Mouse (Mus musculus) embryonic facial prominence, embryonic 14.5 days (tissue): ENCODE data around the gene Jchain. TPM values are rescaled to one million over a fixed set of nuclear protein-coding genes. Genes with fewer than 3 reads are reported as not detected.
A peak's percentile ranks its signal among the peaks of the same experiment; 100 is the strongest.

Experiments used
- ATAC-seq: fragments of 200-750 bp; cut with Nextera tagmentation; 2 replicates; pipeline ENCODE4 v1.8.0; 2017; ENCODE audit warnings: low read depth, moderate number of reproducible peaks, moderate TSS enrichment
- DNase-seq: peaks from one replicate; pipeline ENCODE4 v3.0.0-alpha.2; 2015; ENCODE audit warnings: low spot score
- H3K27ac ChIP-seq: fragments of 300-500 bp; sonication (generic); replicated peaks from 2 replicates; pipeline ENCODE4 v1.5.1; 2014; ENCODE audit warnings: low read depth, mild to moderate bottlenecking, low read length, moderate library complexity
- H3K27me3 ChIP-seq: fragments of 300-500 bp; sonication (generic); replicated peaks from 2 replicates; pipeline ENCODE4 v1.6.1; 2014; ENCODE audit warnings: low read length; ENCODE audit not compliant: control insufficient read depth, insufficient read depth
- H3K36me3 ChIP-seq: fragments of 300-500 bp; sonication (generic); 2 replicates; pipeline ENCODE4 v1.6.1; 2014; ENCODE audit warnings: low read length, mixed read lengths; ENCODE audit not compliant: control insufficient read depth, insufficient read depth
- H3K4me1 ChIP-seq: fragments of 300-500 bp; sonication (generic); 2 replicates; pipeline ENCODE4 v1.6.1; 2014; ENCODE audit warnings: antibody characterized with exemption, low read length; ENCODE audit not compliant: control insufficient read depth, insufficient read depth
- H3K4me2 ChIP-seq: fragments of 300-500 bp; sonication (generic); 2 replicates; pipeline ENCODE4 v1.6.1; 2014; ENCODE audit warnings: low read depth, mild to moderate bottlenecking, low read length, moderate library complexity, mixed read lengths
- H3K4me3 ChIP-seq: fragments of 300-500 bp; sonication (generic); 2 replicates; pipeline ENCODE4 v1.5.1; 2014; ENCODE audit warnings: low read depth, mild to moderate bottlenecking, low read length
- H3K9ac ChIP-seq: fragments of 300-500 bp; sonication (generic); 2 replicates; pipeline ENCODE4 v1.6.1; 2014; ENCODE audit warnings: low read depth, mild to moderate bottlenecking, low read length, moderate library complexity, mixed read lengths
- H3K9me3 ChIP-seq: fragments of 300-500 bp; sonication (generic); 2 replicates; pipeline ENCODE4 v1.6.1; 2016; ENCODE audit warnings: low read length; ENCODE audit not compliant: control insufficient read depth
- WGBS: fragments of 180-500 bp; shearing (Covaris S2); extraction: QIAGEN DNeasy Blood & Tissue Kit; methylation state at CpG from one replicate; pipeline ENCODE4 v1.1.7; 2014; 5-methylcytosine and 5-hydroxymethylcytosine counted together
- polyA plus RNA-seq: library from polyadenylated mRNA; unstranded; fragments of >200 nt; fragmentation: Nextera tagmentation; extraction: Ambion mirVana; gene quantifications from 2 replicates; pipeline ENCODE4 v1.2.1, GENCODE M21; 2014

Jchain gene
- 0.20 and 0.36 TPM in 2 replicates for polyA plus RNA-seq

GRCm38 (mm10) chr5:88527657-88528056 is at the start of gene Jchain:
TSS of gene Jchain (minus strand) at chr5:88527891.
- ATAC-seq (no peak), DNase-seq (no peak)
- Histone ChIP-seq H3K36me3 (no peaks in the 10 kb centered on the region), H3K4me2 (no peak within 1 kb of the TSS), H3K27me3 (no peaks in the 10 kb centered on the region), H3K9me3 (no peaks in the 10 kb centered on the region), H3K4me1 (no peaks in the 10 kb centered on the region), H3K27ac (no peak within 1 kb of the TSS), H3K9ac (no peak within 1 kb of the TSS), H3K4me3 (no peak within 1 kb of the TSS)
- WGBS = 81% methylated on average over 3 of the region's 3 CpGs

GRCm38 (mm10) chr5:88575506-88576338 is 48.0 kb upstream of the Jchain start:
- DNase-seq (peak; percentile 52), ATAC-seq (peak; percentile 64)
- Histone ChIP-seq H3K9me3 (no peaks in the 10 kb centered on the region), H3K4me3 (no peak overlapping the region), H3K27me3 (no peaks in the 10 kb centered on the region), H3K27ac (peak overlapping the region; percentile 23; the same call in 1 of the 2 replicates), H3K4me2 (no peak overlapping the region), H3K36me3 (no peaks in the 10 kb centered on the region), H3K4me1 (peaks cover 6% of the 10 kb centered on the region; the same call in 1 of the 2 replicates), H3K9ac (no peak overlapping the region)
- WGBS = 48% methylated on average over 3 of the region's 3 CpGs

GRCm38 (mm10) chr5:88574829-88575228 is 47.1 kb upstream of the Jchain start:
- Histone ChIP-seq H3K27me3 (no peaks in the 10 kb centered on the region), H3K27ac (no peak overlapping the region), H3K4me1 (peaks cover 6% of the 10 kb centered on the region; the same call in 1 of the 2 replicates), H3K9ac (no peak overlapping the region), H3K9me3 (no peaks in the 10 kb centered on the region), H3K4me3 (no peak overlapping the region), H3K36me3 (no peaks in the 10 kb centered on the region), H3K4me2 (no peak overlapping the region)
- DNase-seq = no peak
- 84% methylated on average over 3 of the region's 3 CpGs for WGBS
- ATAC-seq = no peak

GRCm38 (mm10) chr5:88569541-88569940 is 41.9 kb upstream of the Jchain start:
- Histone ChIP-seq H3K36me3 (no peaks in the 10 kb centered on the region), H3K4me2 (no peak overlapping the region), H3K27ac (no peak overlapping the region), H3K9ac (no peak overlapping the region), H3K9me3 (no peaks in the 10 kb centered on the region; the same call in 1 of the 2 replicates), H3K4me3 (no peak overlapping the region), H3K4me1 (peaks cover 8% of the 10 kb centered on the region), H3K27me3 (no peaks in the 10 kb centered on the region)
- ATAC-seq (no peak), DNase-seq (no peak)
- 72% methylated on average over 3 of the region's 3 CpGs for WGBS

GRCm38 (mm10) chr5:88566034-88566841 is 38.5 kb upstream of the Jchain start:
- Histone ChIP-seq H3K4me1 (peaks cover 13% of the 10 kb centered on the region), H3K9ac (peak overlapping the region; percentile 83), H3K27me3 (no peaks in the 10 kb centered on the region), H3K4me2 (peak overlapping the region; percentile 67), H3K4me3 (peak overlapping the region; percentile 84), H3K27ac (peak overlapping the region; percentile 82), H3K36me3 (no peaks in the 10 kb centered on the region), H3K9me3 (no peaks in the 10 kb centered on the region; the same call in 1 of the 2 replicates)
- peak; percentile 60 for DNase-seq
- ATAC-seq = peak; percentile 19
- WGBS = 3% methylated on average over 14 of the region's 14 CpGs

- 0% methylated on average over 21 of the region's 119 CpGs for WGBS
- Histone ChIP-seq H3K4me2 (peak overlapping the region; percentile 67), H3K4me1 (peaks cover 13% of the 10 kb centered on the region), H3K9me3 (no peaks in the 10 kb centered on the region; the same call in 1 of the 2 replicates), H3K27me3 (no peaks in the 10 kb centered on the region), H3K36me3 (no peaks in the 10 kb centered on the region), H3K4me3 (peak overlapping the region; percentile 84), H3K27ac (peak overlapping the region; percentile 82), H3K9ac (peak overlapping the region; percentile 83)
- peak; percentile 58 for DNase-seq
- peak; percentile 58 for ATAC-seq
Measured at GRCm38 (mm10) chr5:88565148-88566033, 37.7 kb upstream of the Jchain start.

GRCm38 (mm10) chr5:88564501-88565147 is 36.9 kb upstream of the Jchain start, which contains the start of gene Rufy3:
TSS of gene Rufy3 (plus strand) at chr5:88565040.
- Histone ChIP-seq H3K4me1 (peaks cover 13% of the 10 kb centered on the region), H3K4me2 (peak within 1 kb of the TSS; percentile 67), H3K9ac (peak within 1 kb of the TSS; percentile 83), H3K36me3 (no peaks in the 10 kb centered on the region), H3K9me3 (no peaks in the 10 kb centered on the region; the same call in 1 of the 2 replicates), H3K27ac (peak within 1 kb of the TSS; percentile 82), H3K27me3 (no peaks in the 10 kb centered on the region), H3K4me3 (peak within 1 kb of the TSS; percentile 84)
- 0% methylated on average over 24 of the region's 71 CpGs for WGBS
- DNase-seq (peak; percentile 88), ATAC-seq (peak; percentile 92)
